Mouse (Mus musculus) liver, postnatal 0 days (tissue): ENCODE measurements around the gene Ctr9.

Experiments
- CTCF ChIP-seq: sonication (generic); IDR thresholded peaks from 2 replicates; pipeline ENCODE4 v1.5.1; 2016; ENCODE audit warnings: antibody characterized with exemption, low read depth
- EP300 ChIP-seq: IDR thresholded peaks from 2 replicates; pipeline ENCODE4 v1.6.1; 2016; ENCODE audit warnings: antibody characterized with exemption, low read depth, mild to moderate bottlenecking

DNA sequence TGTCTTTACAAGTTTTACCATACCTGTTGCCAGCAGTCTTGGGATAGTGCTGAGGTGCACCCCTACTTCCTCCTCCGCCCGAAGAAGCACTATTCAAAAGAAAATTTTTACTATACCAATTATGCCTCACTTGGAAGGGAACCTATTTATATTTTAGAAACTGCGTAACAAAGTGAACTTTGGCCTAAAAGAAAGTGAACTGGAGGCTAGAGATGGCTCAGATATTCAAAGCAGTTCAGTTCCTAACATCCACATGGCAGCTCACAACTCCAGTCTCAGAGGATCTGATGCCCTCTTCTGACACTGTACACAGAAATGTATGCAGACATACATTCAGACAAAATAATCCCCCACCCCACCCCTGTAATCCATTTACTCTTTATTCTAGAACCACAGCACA, 52.1 kb downstream of the Ctr9 start:
- TF ChIP-seq EP300 (no peak), CTCF (no peak)
